Mouse (Mus musculus) hematopoietic stem cell, adult 5-6 weeks (primary cell): ENCODE measurements at regions not wholly inside any gene's neighbourhood (a gene's known extent, or its start where the extent isn't known, plus 50 kb on each side); places are given as distances from the start of the nearest gene placed in this dataset.

Source experiments
- ATAC-seq, 2 experiments: fragments of 125-278 bp in 1 of 2; replicated peaks in 1 of 2; 2 replicates each; pipeline ENCODE4 v1.8.0; 2016 to 2017; ENCODE audit warnings: inconsistent platforms in 2 of 2, mild to moderate bottlenecking in 2 of 2, moderate number of reproducible peaks in 2 of 2, low read depth in 1 of 2, moderate TSS enrichment in 1 of 2; ENCODE audit not compliant: low FRiP score in 2 of 2, poor library complexity in 2 of 2, severe bottlenecking in 2 of 2, insufficient read depth in 1 of 2, low TSS enrichment in 1 of 2

- no peak for ATAC-seq
These were observed 164.7 kb downstream of the Gm19410 start for GRCm38 (mm10) chr8:35930291-35930690.

GRCm38 (mm10) chr8:35933186-35934114, 167.9 kb downstream of the Gm19410 start:
- no peak for ATAC-seq

GRCm38 (mm10) chr8:35934115-35934607, 168.6 kb downstream of the Gm19410 start:
- ATAC-seq = no peak

- no peak for ATAC-seq
These were observed 169.4 kb downstream of the Gm19410 start for GRCm38 (mm10) chr8:35935034-35935433.

GRCm38 (mm10) chr8:35939199-35939598, 173.6 kb downstream of the Gm19410 start:
- ATAC-seq = no peak

GRCm38 (mm10) chr8:35942515-35942914, 176.9 kb downstream of the Gm19410 start:
- no peak for ATAC-seq

GRCm38 (mm10) chr8:35943686-35944085, 178.1 kb downstream of the Gm19410 start:
- ATAC-seq = no peak

- no peak for ATAC-seq
These were observed 178.9 kb downstream of the Gm19410 start for GRCm38 (mm10) chr8:35944461-35944860.

- ATAC-seq = no peak
These were observed 180.9 kb downstream of the Gm19410 start for GRCm38 (mm10) chr8:35946539-35946940.

GRCm38 (mm10) chr8:35948146-35948545, 182.6 kb downstream of the Gm19410 start:
- no peak for ATAC-seq

GRCm38 (mm10) chr8:35948751-35949183, 183.2 kb downstream of the Gm19410 start:
- no peak for ATAC-seq

- no peak for ATAC-seq
These were observed 189.9 kb downstream of the Gm19410 start for GRCm38 (mm10) chr8:35955506-35955905.

GRCm38 (mm10) chr8:35956319-35956718, 190.7 kb downstream of the Gm19410 start:
- no peak for ATAC-seq

- ATAC-seq = no peak
These were observed 193.6 kb downstream of the Gm19410 start for GRCm38 (mm10) chr8:35959201-35959600.

GRCm38 (mm10) chr8:35960867-35961614, 195.5 kb downstream of the Gm19410 start:
- no peak for ATAC-seq

GRCm38 (mm10) chr8:35961615-35962220, 196.1 kb downstream of the Gm19410 start:
- ATAC-seq = no peak

- no peak for ATAC-seq
These were observed 199.3 kb downstream of the Gm19410 start for GRCm38 (mm10) chr8:35964932-35965331.

GRCm38 (mm10) chr8:35968341-35968740, 202.8 kb downstream of the Gm19410 start:
- ATAC-seq = no peak
